Mouse (Mus musculus) ovary, adult 18-20 months (tissue): Measurements from ENCODE around the gene Slc34a2.

Source experiments
- DNase-seq: peaks from one replicate; pipeline ENCODE4 v3.0.0; 2022; ENCODE audit warnings: low spot score, mixed read lengths

Gene Slc34a2

DNA sequence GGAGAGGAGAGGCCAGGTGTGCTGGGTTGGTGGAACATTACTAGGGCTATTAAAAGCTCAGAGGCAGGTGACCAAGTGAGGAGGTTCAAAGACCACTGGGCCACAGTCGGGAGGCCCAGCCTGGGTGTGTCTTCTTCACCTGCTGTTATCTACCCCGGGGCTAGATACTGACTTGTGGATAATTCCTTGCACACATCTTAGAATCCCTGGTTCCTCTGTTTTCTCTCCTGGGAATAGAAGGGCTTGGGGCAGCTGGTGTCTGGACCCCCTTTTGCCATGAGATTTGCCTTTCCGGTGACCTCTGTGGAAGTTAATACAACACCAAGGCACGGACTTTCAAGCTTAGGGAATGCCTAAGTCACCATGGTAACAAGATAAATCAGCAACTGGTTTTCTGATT, 72.3 kb downstream of the Slc34a2 start:
- DNase-seq, result no peak

DNA sequence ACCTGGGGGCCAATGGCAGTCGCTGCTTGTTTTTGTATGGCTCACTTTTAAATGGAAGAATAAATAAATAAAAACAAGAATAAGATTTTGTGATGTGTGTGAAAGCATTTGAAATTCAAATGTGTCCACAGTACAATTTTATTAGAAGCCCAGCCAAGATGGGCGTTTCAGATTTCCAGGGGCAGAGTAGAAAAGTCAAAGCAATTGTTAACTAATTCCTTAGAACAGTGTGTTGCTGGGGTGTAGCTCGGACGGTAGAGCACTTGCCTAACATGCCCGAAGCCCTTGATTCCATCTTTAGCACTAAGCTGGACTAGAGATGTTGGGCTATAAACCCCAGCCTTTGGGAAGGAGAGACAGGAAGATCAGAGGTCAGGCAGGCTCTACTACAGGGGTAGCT, 73.2 kb downstream of the Slc34a2 start:
- DNase-seq, result no peak

DNA sequence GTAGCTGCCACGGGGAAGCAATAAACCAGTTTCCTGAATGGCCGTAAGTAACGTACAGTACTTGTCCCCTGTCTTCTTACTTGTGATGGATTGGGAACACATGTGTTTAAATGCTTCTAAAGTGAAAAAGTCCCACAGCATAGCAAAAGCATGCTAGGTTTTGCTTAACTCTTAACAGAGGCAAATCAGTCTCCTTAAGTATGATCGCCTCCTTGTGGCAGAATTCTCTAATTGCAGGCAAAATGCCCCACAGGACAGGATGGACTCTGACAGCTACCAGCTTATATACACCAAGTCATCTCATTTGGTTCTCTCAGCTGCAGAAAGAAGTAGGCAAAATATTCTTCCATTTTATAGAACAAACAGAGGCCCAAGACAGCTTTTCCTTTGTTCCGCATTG, 75.1 kb downstream of the Slc34a2 start:
- DNase-seq, result no peak

DNA sequence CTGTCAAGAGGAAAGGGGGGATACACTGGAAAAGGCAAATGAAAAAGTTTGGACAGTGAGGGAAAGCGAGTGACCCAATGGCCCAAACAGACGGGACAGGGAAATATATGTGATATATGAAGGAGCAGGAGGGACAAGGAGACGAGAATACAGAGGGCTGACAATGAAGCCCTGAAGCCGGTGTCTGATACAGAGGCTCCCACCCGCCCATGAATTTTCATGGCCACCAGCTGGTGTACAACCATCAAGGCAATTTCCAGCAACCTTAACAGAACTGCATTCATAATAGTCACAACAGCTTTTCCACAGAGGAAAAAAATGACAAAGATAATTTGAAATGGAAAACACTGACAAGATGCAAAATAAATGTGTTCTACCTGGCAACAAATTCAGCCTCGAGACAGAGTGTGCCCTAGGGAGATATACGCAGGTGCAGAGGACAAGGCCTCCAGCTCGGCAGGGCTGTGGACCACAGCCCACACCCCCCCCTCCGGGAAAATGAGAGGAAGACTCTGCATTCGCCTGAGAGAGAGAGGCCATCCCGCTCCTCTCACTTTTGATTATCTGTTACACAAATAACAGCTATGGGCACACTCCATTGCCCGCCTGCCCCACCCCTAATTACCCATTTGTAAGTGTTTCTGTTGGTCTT, 76.9 kb downstream of the Slc34a2 start:
- no peak for DNase-seq

DNA sequence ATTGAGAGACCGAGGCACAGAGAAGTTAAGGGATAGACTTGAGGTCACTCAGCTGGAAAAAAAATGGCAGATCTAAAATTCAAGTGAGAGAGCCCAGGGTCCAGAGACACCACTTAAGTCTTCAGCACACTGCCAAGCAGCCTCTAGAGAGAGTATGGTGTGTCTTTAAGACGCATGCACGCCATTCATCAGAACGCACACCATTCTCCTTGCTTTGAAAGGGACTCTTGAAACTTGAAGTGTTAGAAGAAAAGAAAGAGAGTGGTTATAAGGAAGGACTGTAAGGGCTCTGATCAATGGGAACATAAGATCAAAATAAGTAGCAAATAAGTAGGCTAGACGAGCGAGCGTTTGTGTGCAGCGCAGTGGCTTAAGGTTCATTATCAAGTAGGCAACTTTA, 80.3 kb downstream of the Slc34a2 start:
- DNase-seq, result no peak

DNA sequence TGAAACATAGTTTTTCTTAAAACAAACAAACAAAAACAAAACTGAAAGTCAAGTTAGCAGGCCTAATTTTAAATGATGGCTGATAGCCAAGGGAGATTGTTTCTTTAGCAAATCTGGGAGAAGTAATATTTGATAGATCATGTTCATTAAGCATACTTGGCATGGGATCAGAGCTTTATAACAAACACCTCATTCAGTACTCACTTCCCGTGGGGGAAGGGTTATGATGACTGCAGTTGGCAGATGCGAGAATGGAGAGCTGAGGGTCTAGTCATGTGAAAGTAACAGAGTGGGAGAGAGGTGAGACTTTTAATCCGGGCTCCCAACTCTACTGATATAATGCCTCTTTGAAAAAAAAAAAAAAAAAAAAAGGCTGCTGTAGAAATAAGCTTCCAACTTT, 81.8 kb downstream of the Slc34a2 start:
- DNase-seq, result no peak
